Comparison of ENCODE assay signal across 7 mouse cellular contexts in the genomic region with DNA sequence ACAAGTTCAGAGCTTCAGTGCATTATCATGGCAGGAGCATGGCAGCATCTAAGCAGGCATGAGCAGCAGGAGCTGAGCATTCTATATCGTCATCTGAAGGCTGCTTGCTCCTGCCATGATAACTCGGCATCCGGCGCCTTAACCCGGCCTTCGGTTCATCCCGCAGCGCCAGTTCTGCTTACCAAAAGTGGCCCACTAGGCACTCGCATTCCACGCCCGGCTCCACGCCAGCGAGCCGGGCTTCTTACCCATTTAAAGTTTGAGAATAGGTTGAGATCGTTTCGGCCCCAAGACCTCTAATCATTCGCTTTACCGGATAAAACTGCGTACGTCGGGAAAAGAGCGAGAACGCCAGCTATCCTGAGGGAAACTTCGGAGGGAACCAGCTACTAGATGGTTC.
DNase-seq lines count a peak whose midpoint lies in the region; TF ChIP-seq lines count a peak whose summit lies in the region.
"Not testable (repeated sequence)": the region's sequence is repeated elsewhere in the genome, so short reads cannot be mapped to it uniquely, and the experiment has no call there.

No protein-coding gene starts in this region.

- WGBS in kidney, adult 2 months: 93% methylated on average over 24 of the region's 24 CpGs

- peak; percentile 26 to 86 for DNase-seq in cerebellum, adult 18-20 months
- peak; percentile 70 to 76 for DNase-seq in gastrocnemius, adult 8-10 months (ENCODE audit: low spot score in 2 of 2)
- DNase-seq in kidney, adult 2 months: peak; percentile 80
- peak; percentile 88 to 94 for DNase-seq in layer of hippocampus, postnatal 36 days
- peak; percentile 65 for DNase-seq in lung, postnatal 10 days
- DNase-seq in right cerebral cortex, postnatal 10 days (ENCODE audit: low spot score in 2 of 2): peak; percentile 61 to 68
- peak; percentile 58 to 72 for DNase-seq in thymus, postnatal 10 days (ENCODE audit: low spot score in 2 of 2)

- not testable (repeated sequence) for H3K27me3 ChIP-seq in kidney, adult 2 months (replicated peaks; ENCODE audit: control insufficient read depth, insufficient read depth, low read length)

- not testable (repeated sequence) for H3K4me3 ChIP-seq in kidney, adult 2 months (ENCODE audit: insufficient read depth, low read depth, low read length)

- not testable (repeated sequence) for TF ChIP-seq CTCF in kidney, adult 2 months (conservative IDR thresholded peaks at IDR 0.05; ENCODE audit: insufficient read depth, insufficient read length, low read depth, low read length)

- TF ChIP-seq POLR2A in kidney, adult 2 months (IDR thresholded peaks at IDR 0.05; ENCODE audit: low read depth, low read length): not testable (repeated sequence)

- not testable (repeated sequence) for H3K27ac ChIP-seq in kidney, adult 2 months (ENCODE audit: insufficient read depth, low read depth, low read length)

- H3K4me1 ChIP-seq in kidney, adult 2 months (ENCODE audit: control insufficient read depth, insufficient read depth, low read length): not testable (repeated sequence)

- not testable (repeated sequence) for H3K36me3 ChIP-seq in kidney, adult 2 months (ENCODE audit: control insufficient read depth, insufficient read depth, low read length)
